Mouse (Mus musculus) spleen, adult 2 months (tissue): ENCODE results near the gene Notch1. TPM values are rescaled to one million over a fixed set of nuclear protein-coding genes. Genes with fewer than 3 reads are reported as not detected.

Source experiments
- DNase-seq, 2 experiments: peaks; one replicate each; pipeline versions ENCODE4 v3.0.0 to v3.0.0-alpha.2; 2012 to 2021; ENCODE audit warnings: low spot score in 2 of 2, low read depth in 1 of 2
- H3K27ac ChIP-seq: fragments of 200-500 bp; 2 replicates; pipeline ENCODE4 v1.5.1; 2012; ENCODE audit warnings: low read length, inconsistent platforms; ENCODE audit not compliant: insufficient read depth
- H3K27me3 ChIP-seq: fragments of 200-500 bp; 2 replicates; pipeline ENCODE4 v1.6.1; 2012; ENCODE audit warnings: mild to moderate bottlenecking, moderate library complexity, low read length, inconsistent platforms; ENCODE audit not compliant: control insufficient read depth, insufficient read depth
- H3K36me3 ChIP-seq: fragments of 200-500 bp; 2 replicates; pipeline ENCODE4 v1.6.1; 2012; ENCODE audit warnings: mild to moderate bottlenecking, low read length, inconsistent platforms; ENCODE audit not compliant: control insufficient read depth, insufficient read depth
- H3K4me1 ChIP-seq: fragments of 200-500 bp; 2 replicates; pipeline ENCODE4 v1.6.1; 2011; ENCODE audit warnings: inconsistent platforms; ENCODE audit not compliant: control insufficient read depth, insufficient read depth, insufficient read length
- H3K4me3 ChIP-seq: fragments of 200-500 bp; 2 replicates; pipeline ENCODE4 v1.5.1; 2011; ENCODE audit warnings: mild to moderate bottlenecking, inconsistent platforms; ENCODE audit not compliant: insufficient read depth, insufficient read length; ENCODE audit errors: extremely low read depth
- CTCF ChIP-seq: fragments of 200-500 bp; IDR thresholded peaks from 2 replicates; pipeline ENCODE4 v1.5.1; 2011; ENCODE audit warnings: mild to moderate bottlenecking, inconsistent platforms; ENCODE audit not compliant: insufficient read depth, insufficient read length, insufficient replicate concordance; ENCODE audit errors: extremely low read depth
- POLR2A ChIP-seq: fragments of 200-500 bp; IDR thresholded peaks from 2 replicates; pipeline ENCODE4 v1.6.1; 2011; ENCODE audit warnings: low read depth, low read length, inconsistent platforms
- WGBS: fragments of 180-500 bp; shearing (Covaris S2); methylation state at CpG from one replicate; pipeline ENCODE4 v1.1.7; 2018; 5-methylcytosine and 5-hydroxymethylcytosine counted together
- polyA plus RNA-seq: library from polyadenylated mRNA; depleted of rRNA; stranded (reverse); fragments of >200 nt; gene quantifications from 2 replicates; pipeline ENCODE4 v1.2.3, GENCODE M21; 2012

Notch1 gene
- polyA plus RNA-seq, 1 experiment: 34.6 TPM

DNA sequence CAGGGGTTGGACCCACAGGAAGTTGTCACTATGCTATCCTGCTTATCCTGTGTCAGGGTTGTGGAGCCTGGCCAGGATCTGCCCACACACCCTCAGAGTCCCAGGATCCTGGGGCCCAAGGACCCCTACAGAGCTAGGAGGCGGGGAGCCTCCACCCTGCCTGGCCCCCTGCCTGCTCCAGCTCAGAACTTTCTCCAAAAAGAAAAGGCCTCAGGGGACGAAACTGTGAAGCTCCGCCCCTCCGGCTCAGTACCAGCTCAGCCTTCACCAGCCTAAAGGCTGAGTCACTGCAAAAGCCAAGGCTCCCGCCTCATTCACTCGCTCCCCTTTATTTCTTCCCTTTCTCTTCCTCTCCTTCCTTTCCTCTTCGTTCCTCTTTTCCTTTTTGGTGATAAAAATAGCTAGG lies 9.0 kb downstream of the Notch1 start:
- TF ChIP-seq CTCF: no peak
- TF ChIP-seq POLR2A: no peak
- no peak overlapping the region for H3K4me3 ChIP-seq
- H3K27ac ChIP-seq: 0 out of 2 replicates have a peak overlapping the region, but pooled peaks have one; percentile 10
- H3K27me3 ChIP-seq: no peaks in the 10 kb centered on the region
- peak in 1 of 2 experiments; percentile 34 for DNase-seq
- no peaks in the 10 kb centered on the region for H3K36me3 ChIP-seq
- WGBS: 7% methylated on average over 7 of the region's 7 CpGs
- peaks cover 9% of the 10 kb centered on the region; the same call in 1 of the 2 replicates for H3K4me1 ChIP-seq

DNA sequence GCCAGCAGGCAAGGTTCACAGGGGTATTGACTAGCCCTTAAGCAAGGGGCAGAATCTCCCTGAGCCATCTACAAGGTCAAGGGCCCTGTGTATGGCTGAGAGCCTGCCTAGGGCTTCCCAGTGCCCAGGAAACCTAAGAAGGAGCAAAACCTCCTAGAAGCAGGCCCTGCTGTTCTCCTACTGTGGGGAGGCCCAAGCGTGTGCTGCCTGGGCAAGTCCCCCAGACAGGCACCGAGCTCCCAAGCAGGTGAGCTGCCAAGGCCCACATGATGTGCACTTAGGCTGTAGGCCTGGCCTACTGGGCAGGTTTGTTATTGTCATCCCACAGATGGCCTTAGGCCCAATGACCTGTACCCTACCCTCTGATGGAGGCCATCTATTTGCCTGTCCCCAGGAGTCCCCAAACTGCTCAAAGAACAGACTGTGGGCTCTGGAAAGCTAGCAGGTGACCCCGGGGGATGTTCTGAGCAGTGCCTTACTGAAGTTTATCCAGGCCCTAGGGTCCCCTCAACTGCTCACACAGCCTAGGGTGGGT lies 9.7 kb downstream of the Notch1 start:
- H3K4me1 ChIP-seq: peaks cover 10% of the 10 kb centered on the region; the same call in 1 of the 2 replicates
- H3K27ac ChIP-seq: 0 out of 2 replicates have a peak overlapping the region, but pooled peaks have one; percentile 10
- no peak overlapping the region for H3K4me3 ChIP-seq
- no peaks in the 10 kb centered on the region for H3K36me3 ChIP-seq
- no peak for DNase-seq
- TF ChIP-seq CTCF (no peak), POLR2A (no peak)
- 77% methylated on average over 3 of the region's 3 CpGs for WGBS
- peaks cover 2% of the 10 kb centered on the region; the same call in 1 of the 2 replicates for H3K27me3 ChIP-seq

DNA sequence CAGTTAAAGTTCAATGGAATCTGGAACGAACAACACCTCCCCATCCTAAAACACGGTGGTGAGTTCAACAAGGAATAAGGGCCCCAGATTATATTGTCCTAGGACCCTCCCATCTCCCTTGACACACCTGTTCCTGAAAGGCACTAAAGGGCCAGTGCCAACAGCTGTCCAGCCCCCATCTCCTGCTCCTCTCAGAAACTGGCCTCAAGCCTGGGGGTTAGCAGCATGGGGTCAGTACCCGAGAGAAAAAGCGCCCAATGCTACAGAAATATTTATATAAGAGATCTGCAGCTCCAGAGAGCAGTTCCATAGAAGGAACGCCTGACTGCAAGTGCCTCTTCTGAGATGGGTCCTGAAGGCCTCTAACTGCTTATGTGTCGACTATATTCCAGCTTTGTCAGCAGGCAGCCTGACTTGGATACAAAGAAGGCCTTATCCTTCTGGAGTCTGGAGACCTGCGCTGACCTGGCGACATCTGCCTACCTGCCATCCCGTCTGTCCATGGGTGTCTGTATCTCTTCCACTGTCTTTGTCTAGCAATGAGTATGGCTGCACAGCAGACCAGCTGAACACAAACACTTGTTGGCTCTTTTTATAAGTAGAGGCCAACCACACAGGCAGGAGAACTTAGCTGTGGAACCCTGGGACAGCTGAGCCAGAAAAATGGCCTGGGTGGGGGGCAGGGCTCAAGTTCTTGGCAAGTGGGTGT lies 11.5 kb downstream of the Notch1 start:
- 83% methylated on average over 9 of the region's 9 CpGs for WGBS
- TF ChIP-seq CTCF: no peak
- no peak for TF ChIP-seq POLR2A
- Histone ChIP-seq H3K36me3 (no peaks in the 10 kb centered on the region), H3K4me3 (no peak overlapping the region), H3K4me1 (peaks cover 13% of the 10 kb centered on the region; the same call in 1 of the 2 replicates), H3K27ac (no peak overlapping the region), H3K27me3 (peaks cover 2% of the 10 kb centered on the region; the same call in 1 of the 2 replicates)
- DNase-seq: no peak

DNA sequence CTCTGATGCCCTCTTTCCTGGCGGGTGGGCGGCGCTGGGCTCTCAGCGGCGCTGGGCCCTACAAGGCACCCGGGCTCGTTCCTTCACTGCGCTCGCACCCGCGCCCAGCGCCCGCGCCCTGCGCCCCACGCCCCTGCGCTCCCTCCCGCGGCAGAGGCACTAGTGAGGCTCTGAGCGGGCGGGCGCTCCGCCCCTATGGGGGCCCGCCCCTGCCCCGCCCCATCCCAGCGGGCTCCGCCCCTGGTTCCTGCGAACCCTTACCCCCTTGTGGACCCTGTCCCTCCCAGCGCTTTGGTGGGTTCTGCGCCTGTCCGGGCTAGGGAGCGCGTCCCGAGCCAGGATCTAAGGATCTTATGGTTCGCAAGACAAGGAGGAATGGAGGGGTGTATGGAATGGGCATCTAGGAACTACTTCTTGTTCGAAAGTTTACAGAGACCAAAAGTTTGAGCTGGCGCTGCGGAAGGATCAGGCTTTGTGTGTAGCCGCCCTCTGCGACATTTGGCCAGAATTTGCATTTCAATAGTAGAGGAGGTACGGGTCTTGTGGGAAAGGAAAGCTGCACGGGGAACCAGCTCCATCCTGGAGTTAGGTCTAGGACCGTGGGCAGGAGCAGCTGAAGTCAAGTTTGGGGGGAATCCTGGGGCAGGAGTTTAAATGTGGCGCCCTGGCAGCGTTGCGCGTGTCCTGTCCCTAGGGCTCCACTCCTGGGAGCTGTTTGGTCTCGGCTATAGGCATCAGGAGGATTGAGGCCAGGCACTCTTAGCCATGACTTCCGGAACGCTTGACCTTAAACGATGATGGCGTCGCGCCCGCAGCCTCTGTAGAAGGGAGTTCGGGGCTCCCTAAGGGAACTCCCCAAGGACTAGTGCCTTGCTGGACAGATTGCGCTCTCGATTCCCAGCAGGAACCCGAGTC lies 12.5 kb downstream of the Notch1 start:
- DNase-seq: peak; percentile 78 to 79
- TF ChIP-seq POLR2A (peak; percentile 84), CTCF (no peak)
- peak overlapping the region; percentile 91 for H3K4me3 ChIP-seq
- WGBS: 3% methylated on average over 58 of the region's 59 CpGs
- H3K4me1 ChIP-seq: peaks cover 16% of the 10 kb centered on the region; the same call in 1 of the 2 replicates
- peaks cover 2% of the 10 kb centered on the region; the same call in 1 of the 2 replicates for H3K27me3 ChIP-seq
- H3K36me3 ChIP-seq: no peaks in the 10 kb centered on the region
- peak overlapping the region; percentile 94 for H3K27ac ChIP-seq

DNA sequence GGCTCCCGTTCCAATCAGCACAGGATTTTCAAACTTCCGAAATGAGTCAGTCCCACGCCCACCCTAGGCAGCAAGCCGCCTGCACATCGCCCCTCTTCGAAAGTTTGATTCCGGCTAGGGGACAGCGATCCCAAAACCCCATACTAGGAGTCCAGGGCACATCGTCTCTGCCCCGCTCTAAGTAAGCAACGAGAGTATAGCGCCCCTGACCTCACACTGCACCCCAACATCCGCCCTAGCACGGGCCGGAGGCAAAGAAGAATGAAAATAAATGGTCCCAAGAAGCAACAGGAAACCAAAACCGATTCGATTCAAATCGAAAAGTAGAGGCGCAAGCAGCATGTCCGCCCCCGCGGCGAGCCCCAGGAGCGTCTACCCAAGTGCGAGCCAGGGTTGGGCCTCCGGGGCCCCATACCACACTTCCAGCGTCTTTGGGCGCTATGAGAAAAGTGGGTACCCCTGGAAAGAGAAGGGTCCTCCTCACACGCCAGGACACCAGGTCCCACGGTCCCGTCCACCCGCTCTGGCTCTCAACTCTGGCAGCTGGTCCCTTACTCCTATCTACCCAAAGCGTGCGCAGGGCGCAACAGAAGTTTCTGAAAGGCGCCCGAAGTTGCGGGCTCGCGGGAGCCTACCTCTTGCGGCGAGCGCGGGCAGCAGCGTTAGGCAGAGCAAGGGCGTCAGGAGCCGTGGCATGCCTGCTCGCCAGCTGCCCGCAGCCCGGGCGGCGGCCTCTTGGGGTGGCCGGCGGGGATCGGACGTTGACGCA lies 13.4 kb downstream of the Notch1 start:
- TF ChIP-seq CTCF: no peak
- TF ChIP-seq POLR2A: no peak
- DNase-seq: peak; percentile 29 to 50
- peaks cover 2% of the 10 kb centered on the region; the same call in 1 of the 2 replicates for H3K27me3 ChIP-seq
- H3K4me3 ChIP-seq: peak overlapping the region; percentile 91
- WGBS: under 1% methylated on average over 57 of the region's 57 CpGs
- peaks cover 21% of the 10 kb centered on the region; the same call in 1 of the 2 replicates for H3K4me1 ChIP-seq
- peak overlapping the region; percentile 94 for H3K27ac ChIP-seq
- H3K36me3 ChIP-seq: no peaks in the 10 kb centered on the region
